Mouse (Mus musculus) adipocyte (in vitro differentiated cells): ENCODE data around the gene Chdh.

ENCODE experiments used
- DNase-seq: peaks from one replicate; pipeline ENCODE4 v3.0.0-alpha.2; 2016; ENCODE audit warnings: low spot score

The Chdh gene

DNA sequence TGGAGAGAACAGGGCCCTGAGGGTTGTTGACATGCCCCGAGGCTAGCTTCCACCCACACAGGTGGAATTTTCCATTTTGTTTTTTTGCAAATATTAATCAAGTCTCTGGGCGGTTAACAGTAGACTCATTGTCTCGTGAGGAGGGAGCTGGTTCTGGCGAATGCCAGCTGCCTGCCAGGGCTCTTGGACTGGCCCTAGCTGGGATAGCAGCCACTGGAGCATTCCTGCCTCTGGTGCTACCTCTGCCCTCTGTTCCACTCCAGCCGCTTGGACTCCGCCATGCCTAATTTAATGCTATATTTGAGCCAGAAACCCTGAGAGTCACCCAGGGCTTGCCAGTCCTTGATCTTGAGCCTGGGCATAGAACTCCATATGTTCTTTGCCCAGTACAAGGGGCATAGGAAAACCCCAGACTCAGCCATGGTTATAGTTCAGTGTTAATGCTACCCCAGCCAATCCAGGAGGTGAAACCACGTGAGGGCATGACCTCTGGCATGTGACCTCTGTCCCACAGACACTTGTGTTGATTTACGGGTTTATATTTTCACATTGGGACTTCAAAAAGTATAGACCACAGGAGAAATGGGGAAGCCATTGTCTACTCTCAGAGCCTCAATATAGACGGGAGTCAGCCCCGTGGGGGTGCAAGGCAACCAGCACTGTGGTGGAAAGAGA is 3.2 kb downstream of the Chdh start:
- peak; percentile 74 for DNase-seq

DNA sequence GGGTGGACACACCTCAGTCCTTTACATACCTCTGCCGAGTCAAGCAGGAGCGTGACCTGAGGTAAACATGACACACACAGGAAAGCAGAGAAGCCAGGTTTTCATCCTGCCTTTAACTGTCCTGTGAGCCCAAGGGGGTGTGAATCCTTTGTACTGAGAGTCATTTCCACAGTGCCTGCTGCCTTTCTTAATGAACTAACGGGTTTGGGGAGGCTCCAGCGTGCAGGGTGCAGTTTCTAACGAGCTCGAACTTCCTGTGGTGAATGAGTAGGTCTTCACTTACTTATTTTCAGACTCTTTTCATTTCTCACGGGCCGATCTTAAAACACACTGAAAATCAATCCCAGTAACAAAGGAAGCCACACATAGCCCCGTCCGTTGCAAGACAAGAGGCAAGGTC is 5.7 kb downstream of the Chdh start:
- DNase-seq, result no peak

DNA sequence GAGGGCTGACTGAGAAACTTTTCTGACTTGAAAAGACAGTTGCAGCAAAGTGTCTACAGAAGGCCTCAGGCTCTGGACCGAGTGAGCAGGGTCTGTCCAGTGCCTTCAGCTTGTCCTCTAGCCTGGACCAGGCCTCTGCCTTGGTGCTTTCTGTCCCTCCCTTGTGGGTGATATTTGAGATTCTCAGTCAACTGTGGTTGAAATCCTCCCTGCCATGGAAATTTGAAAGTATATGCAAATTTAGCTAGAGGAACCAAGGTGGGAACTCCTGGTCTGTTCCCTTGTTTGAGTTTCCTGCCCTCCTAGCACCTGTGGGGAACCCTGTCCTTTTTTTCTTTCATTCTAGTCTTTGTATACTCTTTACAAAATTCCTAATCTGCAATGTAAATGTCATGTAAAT is 6.2 kb downstream of the Chdh start:
- no peak for DNase-seq

DNA sequence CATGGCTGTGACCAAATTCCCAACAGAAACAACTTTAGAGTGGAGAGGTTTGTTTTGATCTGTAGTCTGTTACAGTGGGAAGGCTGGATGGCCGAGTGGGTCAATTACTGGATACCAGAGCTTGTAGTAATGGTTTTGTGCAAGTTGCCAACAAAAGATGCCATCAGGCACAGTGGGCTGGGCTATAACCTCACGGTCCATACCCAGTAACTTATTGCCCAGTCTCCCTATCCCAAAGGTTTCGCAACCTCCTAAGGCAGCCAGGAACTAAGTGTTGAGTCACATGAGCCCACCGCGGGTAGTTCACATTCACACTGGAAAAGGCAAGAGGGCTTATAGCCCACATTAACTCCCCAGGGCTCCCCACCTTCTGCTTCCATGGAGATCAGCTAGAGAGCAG is 7.8 kb downstream of the Chdh start:
- DNase-seq, result peak; percentile 62

DNA sequence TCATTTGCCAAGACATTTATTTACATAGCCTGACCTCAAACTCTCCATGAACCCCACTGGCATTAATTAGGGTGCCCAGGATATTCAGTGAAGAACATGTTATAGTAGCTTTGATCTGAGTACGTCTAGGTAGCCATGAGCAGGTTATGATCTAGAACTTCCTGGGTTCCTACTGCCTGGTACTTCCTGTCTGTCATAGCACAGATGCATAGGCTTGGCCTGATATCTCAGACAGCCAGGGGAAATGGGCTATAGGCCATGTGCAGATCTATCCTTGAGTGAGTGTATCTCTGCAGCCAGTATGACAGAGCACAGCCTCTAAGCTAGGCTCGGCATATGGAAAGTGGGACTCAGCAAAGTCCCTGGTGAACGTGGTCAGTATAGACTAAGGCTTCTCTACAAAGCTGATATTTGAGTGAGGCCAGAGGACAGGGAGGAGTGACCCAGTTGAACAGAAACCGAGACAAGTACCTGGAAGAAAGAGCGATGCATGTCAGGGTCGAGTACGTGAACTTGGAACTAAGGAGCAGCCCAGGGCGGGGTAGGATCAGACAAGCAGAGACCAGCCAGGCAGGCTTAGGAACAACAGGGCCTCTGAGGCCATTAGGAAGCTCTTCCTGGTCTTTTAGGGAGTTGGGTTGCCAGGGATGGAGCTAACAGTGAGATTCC is 9.1 kb downstream of the Chdh start:
- DNase-seq, result no peak

DNA sequence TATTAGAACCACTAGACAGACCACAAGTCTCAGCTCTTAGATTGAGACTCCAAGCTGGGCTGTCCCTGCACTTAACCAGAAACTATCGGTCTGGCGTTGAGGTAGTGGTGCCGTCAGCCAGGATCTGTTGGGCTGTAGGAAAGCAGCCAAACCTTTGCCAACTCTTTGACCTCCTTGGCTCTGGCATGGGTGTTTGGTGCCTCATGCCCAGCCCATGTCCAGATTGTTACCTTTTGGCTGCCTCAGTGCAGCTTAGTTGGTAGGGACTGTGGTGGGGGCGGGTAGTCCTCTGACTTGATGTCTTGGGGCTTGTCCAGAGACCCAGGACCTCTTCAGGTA is 9.6 kb downstream of the Chdh start:
- DNase-seq, result peak; percentile 27

DNA sequence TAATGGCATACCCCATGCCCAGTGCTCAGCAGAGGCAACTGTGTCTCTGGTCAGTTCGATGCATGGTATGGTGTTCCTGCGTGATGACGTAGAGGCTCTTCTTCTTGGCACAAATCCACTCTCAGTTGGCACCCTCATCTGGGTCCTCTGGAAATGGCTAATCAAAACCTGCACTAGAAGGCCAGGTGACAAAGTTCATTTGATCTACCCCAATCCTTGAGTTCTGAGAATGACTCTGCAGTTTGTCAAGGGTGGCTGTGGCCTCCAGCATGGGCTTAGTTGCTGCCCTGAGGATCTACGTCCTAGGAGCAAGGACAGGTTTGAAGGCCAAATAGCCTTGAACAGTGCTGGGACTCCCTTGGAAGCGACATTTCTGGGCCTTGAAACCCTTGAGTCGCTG is 10.0 kb downstream of the Chdh start:
- DNase-seq, result no peak

DNA sequence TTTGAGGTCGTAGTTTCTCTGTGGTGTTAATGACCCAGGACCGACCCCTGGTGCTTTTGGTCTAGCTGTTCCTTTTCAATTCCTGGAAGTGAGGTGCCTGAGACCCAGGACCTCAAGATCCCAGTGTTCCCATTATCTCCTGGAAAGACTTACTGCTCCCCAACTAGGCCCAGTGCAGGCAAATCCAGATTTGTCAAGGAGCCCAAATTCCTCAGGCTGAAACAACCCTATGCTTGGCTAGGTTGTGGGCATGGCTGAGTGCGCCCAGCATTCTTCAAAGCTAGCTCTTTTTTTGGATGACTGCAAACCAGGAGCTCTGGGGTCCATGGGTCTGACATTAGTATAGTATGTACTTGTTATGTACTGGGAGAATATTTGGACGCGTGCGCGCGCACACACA is 10.6 kb downstream of the Chdh start:
- peak; percentile 8 for DNase-seq

DNA sequence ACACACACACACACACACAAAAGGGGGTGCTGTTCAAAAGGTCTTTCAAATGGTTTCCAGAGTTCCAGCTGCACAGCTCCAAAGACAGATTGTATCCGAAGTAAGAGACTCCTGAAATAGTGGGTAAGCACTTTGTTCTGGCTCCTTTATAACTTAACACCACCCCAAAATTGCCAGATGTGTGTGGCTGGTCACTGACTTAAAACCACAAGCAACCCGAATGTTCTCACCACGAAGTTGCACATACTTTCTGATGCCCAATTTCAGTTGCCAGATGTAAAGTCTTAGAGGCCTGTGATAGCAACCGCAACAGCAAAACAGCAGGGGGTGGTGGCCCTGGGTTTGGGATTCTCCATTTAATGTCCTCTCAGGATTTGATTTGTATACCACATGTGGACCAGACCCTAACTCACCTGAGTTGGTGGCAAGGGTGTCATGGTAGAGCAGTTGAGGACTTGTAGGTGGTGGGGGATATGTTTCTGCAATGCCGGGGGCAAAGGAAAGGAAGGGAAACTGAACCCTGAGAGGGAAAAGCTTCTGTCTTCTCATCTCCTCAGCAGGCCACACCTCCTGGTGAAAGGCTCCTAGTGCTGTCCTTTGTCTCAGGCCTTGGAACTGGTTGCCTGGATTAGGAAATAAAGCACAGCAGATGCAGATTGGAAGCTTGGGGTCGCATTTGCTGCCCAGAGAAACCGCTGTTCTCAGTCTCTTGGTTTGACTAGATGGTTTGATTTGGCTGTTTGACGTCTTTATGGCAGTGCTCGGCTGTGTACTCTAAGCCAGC is 11.2 kb downstream of the Chdh start:
- DNase-seq, result peak; percentile 13

DNA sequence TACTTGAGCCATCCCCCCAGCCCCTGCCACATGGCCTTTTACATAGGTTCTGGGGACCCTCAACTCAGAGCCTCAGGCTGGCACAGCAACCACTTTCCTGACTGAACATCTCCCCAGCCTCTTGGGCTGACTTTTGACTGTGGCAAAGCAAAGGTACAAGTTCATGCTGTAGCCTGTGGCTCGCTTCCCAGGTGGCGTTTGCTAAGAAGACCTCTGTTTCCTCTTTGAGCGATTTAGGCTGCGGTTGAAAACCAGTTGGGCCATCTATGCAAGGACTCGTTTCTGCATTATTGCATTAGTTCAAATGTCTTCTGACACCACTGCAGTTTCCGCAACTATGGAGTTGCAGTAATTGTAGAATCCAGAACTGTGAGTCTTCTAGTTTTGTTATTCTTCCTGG is 13.6 kb downstream of the Chdh start:
- no peak for DNase-seq

DNA sequence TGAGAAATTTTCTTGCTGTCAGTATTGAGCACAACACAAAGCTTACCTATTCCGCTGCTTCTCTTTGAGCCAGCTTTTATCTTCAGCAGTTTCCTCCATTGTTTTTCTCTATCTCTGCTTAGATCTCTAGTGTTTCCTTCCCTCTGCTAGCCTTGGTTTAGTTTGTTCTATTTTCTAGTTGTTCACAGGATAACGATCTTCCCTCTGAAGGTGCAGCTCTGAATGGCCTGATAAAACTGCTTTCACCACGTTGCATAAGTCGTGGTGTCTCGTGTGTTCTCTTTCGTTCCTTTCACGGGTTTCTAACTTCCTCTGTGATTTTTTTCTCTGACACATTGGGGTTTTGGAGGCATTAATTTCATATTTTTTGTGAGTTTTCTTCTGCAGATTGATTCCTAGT is 15.6 kb downstream of the Chdh start:
- DNase-seq, result no peak

DNA sequence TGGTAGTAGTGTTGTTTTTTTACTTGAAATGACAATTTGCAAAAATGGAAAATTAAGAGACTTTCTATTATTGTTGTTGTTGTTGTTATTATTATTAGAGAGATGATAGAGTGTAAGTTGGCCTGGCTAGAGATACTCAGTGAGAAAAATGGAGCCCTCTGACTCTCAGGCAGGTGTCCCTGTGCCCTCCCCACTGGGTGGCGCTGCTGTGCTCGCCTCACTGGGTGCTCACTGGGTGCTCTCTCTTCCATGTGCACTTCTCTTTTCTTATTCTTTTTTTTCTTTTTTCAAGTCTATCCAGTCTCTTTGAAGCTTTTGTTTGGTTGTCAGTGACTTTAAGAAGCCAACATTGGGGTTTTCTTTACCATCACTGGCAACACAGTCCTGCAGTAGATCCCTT is 18.6 kb downstream of the Chdh start:
- DNase-seq, result no peak

DNA sequence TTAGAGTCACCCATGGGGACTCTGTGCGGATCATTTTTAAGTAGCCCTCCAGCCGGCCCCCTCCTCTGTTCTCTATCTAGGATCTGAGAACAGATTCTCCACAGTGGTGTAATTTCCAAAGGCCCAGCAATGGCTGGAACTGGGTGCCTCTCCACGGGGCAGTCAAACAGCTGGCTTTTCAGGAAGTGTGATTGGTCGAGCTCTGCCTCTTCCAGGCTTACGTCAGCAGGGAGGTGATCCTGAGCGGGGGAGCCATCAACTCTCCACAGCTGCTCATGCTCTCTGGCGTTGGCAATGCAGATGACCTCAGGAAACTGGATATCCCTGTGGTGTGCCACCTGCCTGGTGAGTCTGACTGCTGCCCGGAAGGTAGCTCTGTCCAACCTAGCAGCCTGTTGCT is 24.6 kb downstream of the Chdh start:
- no peak for DNase-seq

DNA sequence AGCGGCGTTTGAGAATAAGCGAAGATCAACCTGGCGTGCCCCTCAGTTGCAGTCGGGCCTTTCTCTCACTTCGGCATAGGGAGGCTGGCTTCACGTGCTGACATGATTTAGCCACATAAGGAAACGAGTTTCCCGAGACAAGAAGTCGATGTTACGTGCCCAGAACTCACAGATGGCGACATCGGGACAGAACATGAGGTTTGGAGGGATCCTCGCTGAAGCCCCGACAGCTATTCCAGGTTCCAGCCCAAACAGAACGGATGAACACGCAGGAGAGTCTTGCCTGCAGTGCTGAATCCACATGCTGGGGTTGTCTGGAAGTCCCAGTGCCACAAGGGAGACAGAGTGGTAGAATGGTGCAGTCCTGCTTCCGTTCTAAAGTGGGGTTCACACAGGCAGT is 29.6 kb downstream of the Chdh start:
- no peak for DNase-seq

DNA sequence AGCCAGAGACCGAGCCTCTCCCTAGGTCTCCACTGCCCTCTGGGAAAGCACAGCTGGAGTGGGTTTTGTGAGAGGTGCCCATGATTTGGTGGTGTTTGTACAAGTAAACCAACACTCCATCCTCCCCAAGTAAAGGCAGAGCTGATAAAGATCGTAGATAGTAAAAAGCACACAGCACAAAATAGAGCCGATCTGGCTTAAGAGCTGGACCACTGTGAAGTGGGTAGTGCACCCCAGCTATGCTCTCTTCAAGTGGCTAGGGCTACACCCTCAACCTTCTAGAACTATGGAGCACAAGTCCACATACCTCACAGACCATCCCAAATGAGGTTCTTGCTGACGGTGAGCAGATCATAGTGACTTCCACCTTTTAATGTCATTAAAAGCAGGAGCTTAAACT is 30.6 kb downstream of the Chdh start:
- no peak for DNase-seq

DNA sequence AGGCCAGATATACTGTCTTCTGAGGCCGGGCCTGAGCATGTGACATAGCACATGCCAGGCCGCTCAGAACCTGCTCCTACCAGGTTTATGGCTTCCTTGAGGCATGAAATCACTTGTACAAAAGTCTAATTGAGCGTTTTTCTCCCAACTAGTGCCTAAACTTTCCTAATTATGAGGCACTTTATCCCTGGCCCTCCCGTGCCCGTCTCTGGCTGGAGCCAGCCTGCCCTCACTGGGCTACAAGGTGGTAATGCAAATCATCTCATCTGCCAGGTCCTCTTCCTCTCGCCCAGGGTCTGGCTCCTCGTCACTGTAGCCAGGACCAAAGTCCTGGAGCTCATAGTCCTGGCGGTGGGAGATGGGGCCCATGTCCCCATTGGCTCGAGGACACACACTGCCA is 33.0 kb downstream of the Chdh start:
- no peak for DNase-seq

DNA sequence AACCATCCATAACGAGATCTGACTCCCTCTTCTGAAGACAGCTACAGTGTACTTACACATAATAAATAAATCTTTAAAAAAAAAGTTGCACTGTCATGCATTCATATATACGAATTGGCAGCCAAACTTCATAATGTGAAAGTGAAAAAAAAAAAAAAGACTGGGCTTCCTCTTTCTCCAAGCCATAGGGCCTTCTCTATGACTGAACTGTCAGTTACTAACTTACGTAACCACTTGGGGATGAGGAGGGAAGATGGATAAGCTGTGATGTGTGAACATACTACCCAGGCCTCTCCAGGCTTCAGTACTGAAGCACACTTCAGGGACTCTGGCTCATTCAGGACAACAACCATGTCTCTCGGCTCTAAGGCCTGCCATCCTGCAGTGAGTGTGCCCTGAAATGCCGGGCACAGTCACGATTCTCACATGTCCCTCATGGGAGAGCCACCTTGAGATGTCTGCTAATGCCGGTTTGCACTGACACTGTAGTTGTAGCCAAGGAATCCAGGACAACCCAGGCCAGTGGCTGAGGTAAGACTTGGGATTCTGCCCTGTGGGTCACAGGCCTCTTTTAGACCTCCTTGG is 34.6 kb downstream of the Chdh start:
- peak; percentile 22 for DNase-seq

DNA sequence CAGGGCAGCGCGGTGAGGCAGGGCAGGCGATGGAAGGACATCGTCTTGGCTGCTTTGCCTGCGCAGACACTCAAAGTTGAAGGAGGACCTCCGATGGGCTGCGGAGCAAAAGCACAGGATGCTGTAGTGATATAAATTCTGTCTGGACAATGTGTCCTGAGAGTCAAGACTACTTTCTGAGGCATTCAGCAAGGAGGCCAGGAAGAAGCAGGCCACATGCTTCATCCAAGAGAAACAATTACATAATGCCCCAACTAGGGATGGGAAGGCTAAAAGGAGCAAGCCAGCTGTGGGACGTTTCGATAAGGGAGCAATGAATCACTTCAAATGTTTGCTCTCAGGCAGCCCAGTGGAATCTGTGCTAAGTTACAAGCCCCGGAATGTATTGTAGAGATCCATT is 36.4 kb downstream of the Chdh start:
- DNase-seq, result peak; percentile 24

DNA sequence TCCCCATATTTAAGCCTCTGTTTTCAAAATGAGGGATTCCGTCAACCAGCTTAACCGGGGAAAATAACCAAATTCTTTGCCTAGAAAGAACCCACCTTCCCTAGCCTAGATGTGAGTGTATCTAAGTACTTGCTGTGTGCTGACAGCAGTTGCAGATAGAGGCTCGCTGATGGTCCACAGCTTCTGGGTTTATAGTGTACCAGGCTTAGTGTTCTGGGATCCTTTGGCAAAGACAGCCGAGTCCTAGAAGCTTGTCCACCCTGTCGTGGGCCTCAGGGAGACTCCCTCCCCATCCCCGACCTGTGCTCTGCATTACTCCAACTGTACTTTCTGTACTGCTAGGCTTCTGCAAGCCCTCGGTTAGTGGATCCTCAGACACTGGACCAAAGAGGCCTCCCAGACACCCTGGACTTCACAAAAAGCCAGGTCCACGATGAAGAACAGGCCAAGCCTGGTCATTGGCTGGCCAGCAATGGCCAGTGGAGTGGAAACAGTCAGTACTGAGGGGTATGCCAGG is 36.9 kb downstream of the Chdh start:
- no peak for DNase-seq

DNA sequence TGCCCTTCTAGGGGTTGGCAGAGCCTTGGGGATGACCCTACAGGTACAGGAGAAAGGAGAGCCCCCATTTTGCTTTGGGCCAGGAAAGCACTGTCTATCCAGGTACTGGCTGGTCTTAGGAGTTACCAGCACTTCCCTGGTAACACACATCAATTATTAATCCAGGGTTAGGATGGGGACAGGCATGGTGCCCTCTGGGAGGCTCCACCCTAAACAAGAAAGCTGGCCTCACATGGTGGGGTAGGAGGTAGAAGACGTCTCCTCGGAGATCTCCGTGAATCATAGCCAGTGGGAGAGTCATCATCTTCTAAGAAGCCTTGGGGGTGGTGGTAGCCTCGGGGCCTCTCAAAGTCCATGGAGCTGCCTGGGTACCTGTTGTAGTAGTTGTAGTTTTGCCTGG is 38.2 kb downstream of the Chdh start:
- no peak for DNase-seq

DNA sequence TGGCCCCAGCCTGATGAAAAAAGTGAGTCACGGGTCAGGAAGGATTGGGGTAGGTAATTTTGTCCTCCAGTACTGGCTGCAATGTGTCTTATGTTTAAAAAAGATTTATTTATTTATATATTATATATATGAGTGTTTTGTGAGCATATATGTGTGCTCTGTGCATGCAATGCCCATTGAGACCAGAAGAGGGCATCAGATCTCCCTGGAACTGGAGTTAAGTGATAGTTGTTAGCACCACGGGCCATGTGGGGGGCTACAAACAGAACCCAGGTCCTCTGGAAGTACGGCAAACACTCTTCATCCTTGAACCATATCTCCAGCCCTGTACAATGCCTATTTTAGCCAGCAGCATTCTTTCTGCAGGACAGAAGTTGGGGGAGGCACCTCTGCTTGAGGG is 39.2 kb downstream of the Chdh start:
- no peak for DNase-seq

DNA sequence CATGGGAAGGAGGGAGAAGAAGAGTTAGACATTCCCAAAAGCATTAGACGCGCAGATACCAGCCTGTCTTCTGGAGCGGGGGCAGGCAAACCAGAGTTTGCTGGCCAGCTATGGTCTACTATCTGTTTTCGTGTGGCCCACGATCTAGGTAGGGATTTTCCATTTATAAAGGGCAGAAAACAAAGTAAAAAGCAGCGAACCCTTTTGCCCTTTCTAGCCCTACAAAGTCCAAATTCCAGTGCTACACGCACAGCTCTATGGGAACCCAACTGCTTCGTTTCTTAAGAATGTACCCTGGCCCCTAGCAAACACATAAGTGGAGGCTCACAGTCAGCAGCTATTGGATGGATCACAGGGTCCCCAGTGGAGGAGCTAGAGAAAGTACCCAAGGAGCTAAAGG is 41.5 kb downstream of the Chdh start:
- no peak for DNase-seq

DNA sequence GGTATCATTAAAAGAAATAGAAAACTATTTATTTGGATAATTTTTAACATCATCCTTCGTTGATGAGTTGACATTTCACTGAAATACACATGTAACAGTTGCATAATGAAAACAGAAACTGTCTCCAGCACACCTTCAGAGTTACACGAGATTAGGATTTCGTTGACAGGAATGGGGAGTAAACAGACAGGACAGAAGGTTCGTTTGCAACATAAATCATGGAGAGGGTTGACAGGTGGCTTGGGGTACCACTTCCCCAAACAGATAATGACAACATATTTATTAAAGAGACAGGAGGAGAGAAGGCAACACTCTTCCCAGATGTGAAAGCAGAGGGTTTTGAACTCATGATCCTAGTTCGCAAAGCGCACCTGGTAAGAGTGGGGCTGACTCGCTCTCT is 46.1 kb downstream of the Chdh start:
- DNase-seq, result no peak
